Mouse (Mus musculus): ENCODE results near the gene Gm45062. TPM values are rescaled to one million over a fixed set of nuclear protein-coding genes. Genes with fewer than 3 reads are reported as not detected.

Gm45062 gene
- polyA plus RNA-seq, 1 experiment from 2014 or later = 15.9 TPM

DNA sequence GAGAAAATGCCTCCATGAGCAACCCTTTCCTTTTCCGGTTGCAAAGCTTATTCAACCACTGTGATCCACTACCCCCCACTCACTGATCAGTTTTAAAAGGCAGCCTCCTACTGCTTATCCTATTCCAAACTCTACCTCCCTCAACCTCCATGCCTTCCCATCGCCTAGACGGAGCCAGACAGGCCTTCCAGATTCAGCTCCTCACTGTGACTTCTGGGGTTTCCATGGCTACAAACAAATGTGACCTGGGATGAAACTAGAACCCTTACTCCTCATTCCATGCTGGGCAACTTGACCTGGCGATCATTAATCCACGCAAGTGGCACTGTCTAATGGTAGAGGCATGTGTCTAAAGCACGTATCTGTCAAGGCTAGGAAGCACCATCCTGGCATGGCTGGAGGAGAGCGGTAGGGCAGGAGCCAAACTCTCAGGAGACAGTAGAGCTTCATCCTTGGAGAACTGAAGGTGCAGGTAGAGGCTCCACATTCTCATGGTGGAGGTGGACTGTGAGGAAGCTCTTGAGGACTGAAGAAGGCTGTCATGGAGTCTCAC lies 369.5 kb downstream of the Gm45062 start:
- H3K36me3 ChIP-seq = no peaks in the 10 kb centered on the region
- no peak for ATAC-seq (ENCODE audit: low read depth)
- no peak overlapping the region for H3K4me2 ChIP-seq
- no peak overlapping the region for H3K4me3 ChIP-seq
- no peak overlapping the region for H3K9ac ChIP-seq
- WGBS = 82% methylated on average over 7 of the region's 7 CpGs
- no peak overlapping the region for H3K27ac ChIP-seq (replicated peaks)
- H3K4me1 ChIP-seq (replicated peaks) = no peaks in the 10 kb centered on the region
- no peaks in the 10 kb centered on the region for H3K9me3 ChIP-seq
- H3K27me3 ChIP-seq = no peaks in the 10 kb centered on the region

DNA sequence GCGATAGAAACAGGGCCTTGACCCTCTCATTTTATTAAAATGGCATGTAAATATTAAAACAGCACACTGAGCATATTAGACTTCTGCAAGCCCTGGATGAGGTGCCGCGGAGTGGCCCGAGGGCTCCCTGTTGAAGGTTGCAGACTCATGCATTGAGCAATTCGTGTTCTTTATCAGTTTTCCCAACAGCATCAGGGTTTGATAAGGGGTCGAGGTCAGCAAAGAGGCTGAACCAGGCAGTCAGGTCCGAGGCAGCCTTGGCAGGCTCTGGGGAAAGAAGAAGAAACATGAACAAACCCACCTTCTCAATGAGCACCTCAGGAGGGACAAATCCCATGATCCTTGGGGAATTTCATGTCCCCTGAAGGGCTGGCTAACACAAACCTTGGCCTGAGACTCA lies 371.3 kb downstream of the Gm45062 start:
- WGBS = 91% methylated on average over 7 of the region's 7 CpGs
- ATAC-seq (ENCODE audit: low read depth) = no peak
- no peaks in the 10 kb centered on the region for H3K4me1 ChIP-seq (replicated peaks)
- H3K27ac ChIP-seq (replicated peaks) = no peak overlapping the region
- H3K9ac ChIP-seq = no peak overlapping the region
- H3K9me3 ChIP-seq = no peaks in the 10 kb centered on the region
- H3K36me3 ChIP-seq = no peaks in the 10 kb centered on the region
- H3K4me2 ChIP-seq = no peak overlapping the region
- H3K27me3 ChIP-seq = no peaks in the 10 kb centered on the region
- no peak overlapping the region for H3K4me3 ChIP-seq

DNA sequence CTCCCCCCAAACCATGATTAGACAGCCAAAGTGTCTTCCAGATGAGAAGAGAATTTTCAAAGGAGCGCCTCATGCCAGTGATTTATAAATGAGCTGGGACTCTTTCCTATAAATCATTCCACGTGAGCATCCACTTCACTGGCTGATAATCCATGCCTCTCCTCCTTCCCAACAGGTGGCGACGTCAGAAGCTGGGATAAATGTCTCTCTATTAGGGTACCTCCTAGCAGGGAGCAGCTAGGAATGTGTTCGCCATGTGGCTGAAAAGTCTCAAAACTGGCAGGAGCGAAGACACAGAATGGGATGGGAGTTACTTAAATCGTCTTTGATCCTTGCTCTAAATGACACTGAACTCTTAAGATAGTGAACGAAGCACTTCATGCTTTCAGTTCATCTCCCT lies 372.1 kb downstream of the Gm45062 start:
- Histone ChIP-seq H3K27me3 (no peaks in the 10 kb centered on the region), H3K9ac (no peak overlapping the region), H3K4me3 (no peak overlapping the region), H3K4me1 (replicated peaks) (no peaks in the 10 kb centered on the region), H3K4me2 (no peak overlapping the region), H3K36me3 (no peaks in the 10 kb centered on the region), H3K27ac (replicated peaks) (no peak overlapping the region), H3K9me3 (no peaks in the 10 kb centered on the region)
- no peak for ATAC-seq (ENCODE audit: low read depth)
- WGBS = 72% methylated on average over 8 of the region's 8 CpGs

DNA sequence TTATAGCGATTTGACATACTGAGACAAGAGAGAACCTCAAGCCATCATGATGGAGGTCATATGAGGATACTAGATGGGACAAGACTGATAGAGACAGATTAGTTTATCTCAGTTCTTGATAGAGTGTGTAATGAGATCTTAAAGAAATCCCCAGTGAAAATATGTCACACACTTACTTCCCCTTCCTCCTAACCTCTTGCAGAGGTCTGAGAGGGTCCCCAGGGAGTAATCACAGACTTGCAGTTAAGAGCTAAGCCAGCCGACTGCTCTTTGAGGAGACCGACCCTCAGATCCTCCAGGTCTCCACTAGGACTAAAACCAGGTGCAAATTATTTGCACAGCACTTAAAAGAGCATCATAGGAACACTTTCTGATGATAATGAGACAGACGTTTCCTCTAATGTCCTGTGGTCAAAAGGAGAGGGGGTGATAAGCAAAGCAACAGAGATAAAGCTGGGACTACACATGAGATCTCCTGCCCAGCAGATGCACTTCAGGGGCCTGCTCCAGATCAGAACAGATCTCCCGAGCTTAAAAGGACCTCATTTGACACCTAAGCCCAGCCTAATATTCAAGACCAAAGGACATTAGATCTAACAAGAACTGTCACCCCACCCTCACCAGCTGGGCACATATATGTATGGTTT lies 372.9 kb downstream of the Gm45062 start:
- Histone ChIP-seq H3K4me1 (replicated peaks) (no peaks in the 10 kb centered on the region), H3K36me3 (no peaks in the 10 kb centered on the region), H3K4me2 (no peak overlapping the region), H3K9me3 (no peaks in the 10 kb centered on the region), H3K27ac (replicated peaks) (no peak overlapping the region), H3K9ac (no peak overlapping the region), H3K4me3 (no peak overlapping the region), H3K27me3 (no peaks in the 10 kb centered on the region)
- ATAC-seq (ENCODE audit: low read depth) = no peak
- WGBS = 67% methylated on average over 5 of the region's 5 CpGs

DNA sequence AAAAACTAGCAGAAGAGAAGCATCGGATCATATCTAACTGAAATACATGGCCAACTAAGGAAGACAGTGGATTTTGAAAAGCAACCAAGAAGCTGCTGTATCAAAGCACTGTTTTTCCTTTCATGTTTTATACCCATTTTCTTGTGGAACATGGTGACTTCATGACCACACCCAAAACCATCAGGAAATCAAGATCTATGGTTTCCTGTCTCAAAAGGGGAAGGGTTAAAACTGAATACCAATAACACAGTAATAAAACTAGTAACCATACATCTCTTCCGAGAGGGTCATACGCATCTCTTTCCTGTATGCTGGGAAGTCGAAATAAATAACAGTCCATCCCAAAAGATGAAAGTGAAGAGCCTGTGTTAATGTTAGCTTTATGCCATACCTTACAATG lies 373.5 kb downstream of the Gm45062 start:
- Histone ChIP-seq H3K4me3 (no peak overlapping the region), H3K27ac (replicated peaks) (no peak overlapping the region), H3K36me3 (no peaks in the 10 kb centered on the region), H3K9ac (no peak overlapping the region), H3K4me1 (replicated peaks) (no peaks in the 10 kb centered on the region), H3K9me3 (no peaks in the 10 kb centered on the region), H3K27me3 (no peaks in the 10 kb centered on the region), H3K4me2 (no peak overlapping the region)
- WGBS = 94% methylated on average over 4 of the region's 4 CpGs
- no peak for ATAC-seq (ENCODE audit: low read depth)

DNA sequence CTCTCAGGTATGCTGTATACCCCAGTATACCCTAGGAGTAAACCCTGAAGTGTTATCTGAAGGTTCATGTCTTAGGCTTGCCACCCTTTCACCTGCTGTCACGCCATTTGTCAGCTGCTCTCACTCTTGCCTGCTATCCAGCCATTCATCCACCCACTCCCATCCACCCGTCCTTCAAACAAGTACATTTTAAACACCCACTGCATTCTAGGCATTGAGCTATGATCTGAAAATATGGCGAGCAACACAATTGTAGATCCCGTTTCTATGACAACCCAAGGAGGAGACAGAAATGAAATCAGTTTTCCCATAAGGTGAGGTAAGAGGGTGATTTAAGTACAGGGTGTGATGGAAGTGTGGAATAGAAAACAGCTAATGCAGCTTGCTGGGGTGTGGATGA lies 378.9 kb downstream of the Gm45062 start:
- Histone ChIP-seq H3K27me3 (no peaks in the 10 kb centered on the region), H3K36me3 (no peaks in the 10 kb centered on the region), H3K27ac (replicated peaks) (no peak overlapping the region), H3K4me1 (replicated peaks) (no peaks in the 10 kb centered on the region), H3K4me2 (no peak overlapping the region), H3K9ac (no peak overlapping the region), H3K9me3 (no peaks in the 10 kb centered on the region), H3K4me3 (no peak overlapping the region)
- no peak for ATAC-seq (ENCODE audit: low read depth)
- WGBS = 85% methylated on average over 4 of the region's 4 CpGs

DNA sequence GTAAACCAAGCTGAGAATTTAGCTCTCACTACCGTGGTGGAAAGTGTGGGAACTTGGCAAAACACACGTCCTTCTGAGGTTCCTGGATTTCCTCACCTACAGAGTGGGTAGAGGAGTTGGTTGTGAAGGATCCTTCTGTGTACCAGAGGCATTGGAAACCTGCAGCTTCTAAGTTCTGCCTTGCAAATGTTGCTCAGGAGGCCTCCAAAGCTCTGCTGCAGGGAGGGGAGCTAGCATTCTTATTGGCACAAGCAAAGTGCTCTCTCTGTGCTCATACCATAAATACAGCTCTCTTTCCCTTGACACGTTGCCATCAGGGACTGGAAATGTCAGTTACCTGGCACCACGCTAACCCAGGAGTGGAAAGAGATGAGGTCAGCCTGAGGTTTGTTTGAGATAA lies 379.6 kb downstream of the Gm45062 start:
- H3K9ac ChIP-seq = no peak overlapping the region
- no peak overlapping the region for H3K4me2 ChIP-seq
- H3K36me3 ChIP-seq = no peaks in the 10 kb centered on the region
- no peaks in the 10 kb centered on the region for H3K27me3 ChIP-seq
- WGBS = 81% methylated on average over 4 of the region's 4 CpGs
- H3K4me1 ChIP-seq (replicated peaks) = no peaks in the 10 kb centered on the region
- ATAC-seq (ENCODE audit: low read depth) = no peak
- no peak overlapping the region for H3K27ac ChIP-seq (replicated peaks)
- no peaks in the 10 kb centered on the region for H3K9me3 ChIP-seq
- H3K4me3 ChIP-seq = no peak overlapping the region

DNA sequence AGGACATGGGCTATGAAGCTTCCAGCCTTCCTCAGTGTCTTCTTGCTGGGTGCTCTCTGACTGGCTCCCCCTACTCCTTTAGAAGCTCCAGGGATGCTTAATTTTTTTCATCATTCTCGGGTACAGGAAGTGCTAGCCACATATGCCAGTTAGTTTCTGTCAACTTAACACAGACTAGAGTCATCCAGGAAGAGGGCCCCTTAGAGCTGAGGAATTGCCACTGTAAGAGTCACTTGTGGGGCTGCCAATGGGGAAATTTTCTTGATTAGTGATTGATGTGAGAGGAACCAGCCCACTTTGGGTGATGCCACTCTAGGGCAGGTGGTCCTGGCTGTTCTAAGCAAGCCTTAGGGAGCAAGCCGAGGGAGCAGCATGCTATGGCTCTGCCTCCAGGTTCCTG lies 380.3 kb downstream of the Gm45062 start:
- Histone ChIP-seq H3K4me2 (no peak overlapping the region), H3K4me3 (no peak overlapping the region), H3K27ac (replicated peaks) (no peak overlapping the region), H3K4me1 (replicated peaks) (no peaks in the 10 kb centered on the region), H3K9me3 (no peaks in the 10 kb centered on the region), H3K27me3 (no peaks in the 10 kb centered on the region), H3K36me3 (no peaks in the 10 kb centered on the region), H3K9ac (no peak overlapping the region)
- ATAC-seq (ENCODE audit: low read depth) = no peak
- 86% methylated on average over 2 of the region's 2 CpGs for WGBS

DNA sequence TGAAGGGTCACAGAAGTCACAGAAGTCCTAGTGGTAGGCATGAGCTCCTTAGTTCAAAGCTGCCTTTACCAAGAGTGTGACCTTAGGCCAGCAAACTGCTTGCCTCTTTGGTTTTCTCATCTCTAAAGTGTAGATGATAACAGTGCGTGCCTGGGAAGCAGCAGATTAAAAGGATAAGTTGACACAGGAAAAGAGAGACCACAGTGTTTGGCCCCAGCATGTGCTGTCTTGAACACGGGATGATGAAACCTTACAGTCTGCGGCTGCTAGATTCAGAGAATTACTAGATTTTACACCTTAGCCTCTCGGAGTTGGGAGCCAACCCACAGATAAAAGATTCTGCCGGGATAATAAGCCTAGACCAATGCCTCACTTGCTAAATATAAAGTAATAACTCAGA lies 381.6 kb downstream of the Gm45062 start:
- H3K27me3 ChIP-seq = no peaks in the 10 kb centered on the region
- ATAC-seq (ENCODE audit: low read depth) = no peak
- WGBS = 90% methylated on average over 5 of the region's 5 CpGs

DNA sequence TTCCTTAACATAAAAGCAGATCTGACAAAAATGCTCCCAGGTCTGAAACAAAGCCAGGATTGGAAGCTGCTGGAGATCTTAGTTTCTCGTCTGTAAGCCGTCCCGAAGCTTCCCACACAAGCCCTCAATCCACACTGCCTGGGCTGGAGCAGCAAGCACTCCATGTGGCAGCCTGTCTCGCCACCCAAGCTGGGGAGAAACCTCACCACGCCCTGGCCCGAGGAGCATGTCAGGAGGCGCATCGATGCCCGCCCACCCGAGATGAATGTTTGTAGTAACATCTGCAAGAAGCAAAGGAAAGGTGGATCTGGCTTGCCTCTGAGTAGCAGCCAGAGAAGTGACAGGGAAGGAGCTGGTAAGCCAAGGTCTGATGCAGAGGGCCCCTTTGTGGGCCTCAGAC lies 385.5 kb downstream of the Gm45062 start:
- Histone ChIP-seq H3K4me1 (replicated peaks) (peaks cover 3% of the 10 kb centered on the region; the same call in 1 of the 2 replicates), H3K36me3 (no peaks in the 10 kb centered on the region), H3K27ac (replicated peaks) (no peak overlapping the region), H3K4me3 (no peak overlapping the region), H3K4me2 (no peak overlapping the region), H3K27me3 (no peaks in the 10 kb centered on the region), H3K9ac (no peak overlapping the region), H3K9me3 (no peaks in the 10 kb centered on the region)
- no peak for ATAC-seq (ENCODE audit: low read depth)
- 85% methylated on average over 10 of the region's 10 CpGs for WGBS

More for the DNA sequence above, 381.6 kb downstream of the Gm45062 start:
- Histone ChIP-seq H3K27ac (replicated peaks) (no peak overlapping the region), H3K36me3 (no peaks in the 10 kb centered on the region), H3K4me3 (no peak overlapping the region), H3K9ac (no peak overlapping the region), H3K9me3 (no peaks in the 10 kb centered on the region), H3K4me2 (no peak overlapping the region), H3K4me1 (replicated peaks) (peaks cover 2% of the 10 kb centered on the region; the same call in 1 of the 2 replicates)

DNA sequence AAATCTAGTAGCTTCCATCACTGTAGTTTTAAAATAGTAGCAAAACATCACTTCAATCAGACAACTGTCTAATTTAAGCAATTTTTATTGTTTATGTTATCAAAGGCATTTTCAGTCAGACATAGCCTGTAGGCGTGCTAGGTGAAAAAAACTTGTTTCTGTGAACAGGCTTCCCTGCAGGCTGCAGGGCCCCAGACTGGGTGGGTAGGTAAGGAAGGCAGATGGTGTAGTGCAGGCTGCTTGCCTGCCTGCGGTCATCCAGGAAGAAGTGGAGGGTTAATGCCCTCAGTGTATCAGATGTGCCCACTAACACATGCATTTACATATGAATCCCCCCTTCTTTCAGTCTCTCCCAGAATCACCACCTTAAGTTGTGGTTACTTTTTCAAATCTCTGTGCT lies 386.5 kb downstream of the Gm45062 start:
- 34% methylated on average over 2 of the region's 2 CpGs for WGBS
- Histone ChIP-seq H3K9me3 (no peaks in the 10 kb centered on the region), H3K9ac (no peak overlapping the region), H3K27me3 (no peaks in the 10 kb centered on the region), H3K27ac (replicated peaks) (no peak overlapping the region), H3K4me2 (no peak overlapping the region), H3K36me3 (no peaks in the 10 kb centered on the region), H3K4me3 (no peak overlapping the region), H3K4me1 (replicated peaks) (peaks cover 3% of the 10 kb centered on the region; the same call in 1 of the 2 replicates)
- ATAC-seq (ENCODE audit: low read depth) = no peak
